Mouse (Mus musculus) common myeloid progenitor, adult 5-6 weeks (primary cell): ENCODE results near the gene 4930539E08Rik. TPM values are rescaled to one million over a fixed set of nuclear protein-coding genes. Genes with fewer than 3 reads are reported as not detected.
A peak's percentile ranks its signal among the peaks of the same experiment; 100 is the strongest.

Experiments used
- ATAC-seq: replicated peaks from 2 replicates; pipeline ENCODE4 v1.8.0; 2016; ENCODE audit warnings: low read depth, mild to moderate bottlenecking, moderate TSS enrichment, inconsistent platforms; ENCODE audit not compliant: poor library complexity, severe bottlenecking
- total RNA-seq: library from RNA; stranded (forward); fragments of 200-1000, 187-1606 nt; gene quantifications from 2 replicates; pipeline ENCODE4 v1.2.3, GENCODE M21; 2017

The 4930539E08Rik gene
- total RNA-seq, 1 experiment from 2014 or later = 1.0 TPM

- ATAC-seq = no peak
Observed at GRCm38 (mm10) chr17:28869412-28870110, 45.6 kb downstream of the 4930539E08Rik start.

- ATAC-seq = no peak
Observed at GRCm38 (mm10) chr17:28867381-28867780, 47.7 kb downstream of the 4930539E08Rik start.

GRCm38 (mm10) chr17:28866921-28867320 is 48.2 kb downstream of the 4930539E08Rik start:
- ATAC-seq = no peak

- no peak for ATAC-seq
Observed at GRCm38 (mm10) chr17:28864464-28864863, 50.7 kb downstream of the 4930539E08Rik start.

- ATAC-seq = no peak
Observed at GRCm38 (mm10) chr17:28863926-28864325, 51.2 kb downstream of the 4930539E08Rik start.

- ATAC-seq = no peak
Observed at GRCm38 (mm10) chr17:28858205-28858604, 56.9 kb downstream of the 4930539E08Rik start, which contains the start of gene Pnpla1. Pnpla1 (plus strand) TSS chr17:28858411.

GRCm38 (mm10) chr17:28856030-28856429 is 59.1 kb downstream of the 4930539E08Rik start:
- ATAC-seq = peak; percentile 75

- ATAC-seq = no peak
Observed at GRCm38 (mm10) chr17:28855166-28855885, 59.8 kb downstream of the 4930539E08Rik start.

- no peak; the same call in 1 of the 2 replicates for ATAC-seq
Observed at GRCm38 (mm10) chr17:28854377-28854776, 60.7 kb downstream of the 4930539E08Rik start.

GRCm38 (mm10) chr17:28850511-28850910 is 64.6 kb downstream of the 4930539E08Rik start:
- no peak for ATAC-seq

- peak; percentile 47; the same call in 1 of the 2 replicates for ATAC-seq
Observed at GRCm38 (mm10) chr17:28846974-28847617, 68.0 kb downstream of the 4930539E08Rik start.

Other genes with a start within 250 kb of the 4930539E08Rik start
- 1.1 TPM in 1 of 2 replicates, not detected in the other for gene Slc26a8, start 225.1 kb downstream of the 4930539E08Rik start, total RNA-seq
- 81.4 and 94.2 TPM in 2 replicates for gene Mapk14, start 224.0 kb downstream of the 4930539E08Rik start, total RNA-seq
- 3.4 TPM in 1 of 2 replicates, not detected in the other for gene AC170998.1, start 189.2 kb downstream of the 4930539E08Rik start, total RNA-seq
- gene Mapk13, start 146.0 kb downstream of the 4930539E08Rik start, total RNA-seq = 0.73 TPM in 1 of 2 replicates, not detected in the other
- 8.6 and 9.7 TPM in 2 replicates for gene Brpf3, start 114.2 kb downstream of the 4930539E08Rik start, total RNA-seq
- not detected in 2 replicates for gene Pnpla1, start 56.9 kb downstream of the 4930539E08Rik start, total RNA-seq
- not detected in 2 replicates for gene Pxt1, start 28.5 kb upstream of the 4930539E08Rik start, total RNA-seq
- gene Kctd20, start 36.6 kb upstream of the 4930539E08Rik start, total RNA-seq = 73.9 and 83.7 TPM in 2 replicates
- 94.7 and 123 TPM in 2 replicates for gene Stk38, start 92.7 kb upstream of the 4930539E08Rik start, total RNA-seq
- 954 and 1,077 TPM in 2 replicates for gene Srsf3, start 117.3 kb upstream of the 4930539E08Rik start, total RNA-seq
- gene Cdkn1a, start 175.7 kb upstream of the 4930539E08Rik start, total RNA-seq = 3.7 and 7.9 TPM in 2 replicates
- gene Rab44, start 198.8 kb upstream of the 4930539E08Rik start, total RNA-seq = 147 and 213 TPM in 2 replicates